Mouse (Mus musculus): Measurements from ENCODE around the gene AI464131. TPM values are rescaled to one million over a fixed set of nuclear protein-coding genes. Genes with fewer than 3 reads are reported as not detected.

The AI464131 gene
- 3.1 and 4.9 TPM in 2 replicates for polyA plus RNA-seq (2012; rRNA removed)

GRCm38 (mm10) chr4:41502986-41503412, at the start of gene AI464131:
Gene AI464131, minus strand, starts transcription at chr4:41503076.

GRCm38 (mm10) chr4:41517233-41517632, 14.4 kb upstream of the AI464131 start, which contains the start of gene 1110017D15Rik:
Gene 1110017D15Rik, minus strand, starts transcription at chr4:41517333.

GRCm38 (mm10) chr4:41464345-41465286, 38.3 kb downstream of the AI464131 start, which contains the start of the genes Kif24 and Nudt2:
Gene Kif24, minus strand, starts transcription at chr4:41464887.
Gene Nudt2, plus strand, starts transcription at chr4:41465151.

Other genes starting within 250 kb of the AI464131 start
- 97.0 and 116 TPM in 2 replicates for gene Ubap2, start 227.9 kb downstream of the AI464131 start, polyA plus RNA-seq (2012; rRNA removed)
- gene Dcaf12, start 188.2 kb downstream of the AI464131 start, polyA plus RNA-seq (2012; rRNA removed) = 8.7 and 9.7 TPM in 2 replicates
- 8.7 and 11.2 TPM in 2 replicates for gene Ubap1, start 154.1 kb downstream of the AI464131 start, polyA plus RNA-seq (2012; rRNA removed)
- 0.16 and 0.18 TPM in 2 replicates for gene Kif24, start 38.2 kb downstream of the AI464131 start, polyA plus RNA-seq (2012; rRNA removed)
- gene Nudt2, start 37.9 kb downstream of the AI464131 start, polyA plus RNA-seq (2012; rRNA removed) = 1.6 and 3.0 TPM in 2 replicates
- gene 1110017D15Rik, start 14.3 kb upstream of the AI464131 start, polyA plus RNA-seq (2012; rRNA removed) = 0.37 and 0.47 TPM in 2 replicates
- gene Fam219a, start 66.5 kb upstream of the AI464131 start, polyA plus RNA-seq (2012; rRNA removed) = 15.4 and 24.4 TPM in 2 replicates
- 14.8 and 21.6 TPM in 2 replicates for gene Dnaic1, start 66.7 kb upstream of the AI464131 start, polyA plus RNA-seq (2012; rRNA removed)
- gene Enho, start 137.2 kb upstream of the AI464131 start, polyA plus RNA-seq (2012; rRNA removed) = 37.6 and 69.1 TPM in 2 replicates
- 5.9 and 7.8 TPM in 2 replicates for gene Cntfr, start 194.0 kb upstream of the AI464131 start, polyA plus RNA-seq (2012; rRNA removed)
- gene Il11ra1, start 196.9 kb upstream of the AI464131 start, polyA plus RNA-seq (2012; rRNA removed) = 93.9 and 97.7 TPM in 2 replicates
- 29.8 and 44.5 TPM in 2 replicates for gene Rpp25l, start 210.5 kb upstream of the AI464131 start, polyA plus RNA-seq (2012; rRNA removed)
- 33.7 and 36.5 TPM in 2 replicates for gene Dctn3, start 220.1 kb upstream of the AI464131 start, polyA plus RNA-seq (2012; rRNA removed)
- not detected in 2 replicates for gene Arid3c, start 228.1 kb upstream of the AI464131 start, polyA plus RNA-seq (2012; rRNA removed)

Data from stomach, adult 2 months (tissue).